Mouse (Mus musculus): Measurements from ENCODE around the gene Senp5. TPM values are rescaled to one million over a fixed set of nuclear protein-coding genes. Genes with fewer than 3 reads are reported as not detected.
"Not testable (repeated sequence)": the region's sequence is repeated elsewhere in the genome, so short reads cannot be mapped to it uniquely, and the experiment has no call there.

The Senp5 gene
- total RNA-seq (2021): 10 to 100 TPM; 44.6 to 47.6 TPM
- long read RNA-seq, experiment 1, full-length matches to known transcripts: 5 of 17 reads
- long read RNA-seq, experiment 1, partial matches to known transcripts: 1 of 17 reads
- long read RNA-seq, experiment 1, other reads (novel, unspliced or antisense): 11 of 17 reads
- long read RNA-seq, experiment 2, full-length matches to known transcripts: 12 of 25 reads
- long read RNA-seq, experiment 2, partial matches to known transcripts: 4 of 25 reads
- long read RNA-seq, experiment 2, other reads (novel, unspliced or antisense): 9 of 25 reads

DNA sequence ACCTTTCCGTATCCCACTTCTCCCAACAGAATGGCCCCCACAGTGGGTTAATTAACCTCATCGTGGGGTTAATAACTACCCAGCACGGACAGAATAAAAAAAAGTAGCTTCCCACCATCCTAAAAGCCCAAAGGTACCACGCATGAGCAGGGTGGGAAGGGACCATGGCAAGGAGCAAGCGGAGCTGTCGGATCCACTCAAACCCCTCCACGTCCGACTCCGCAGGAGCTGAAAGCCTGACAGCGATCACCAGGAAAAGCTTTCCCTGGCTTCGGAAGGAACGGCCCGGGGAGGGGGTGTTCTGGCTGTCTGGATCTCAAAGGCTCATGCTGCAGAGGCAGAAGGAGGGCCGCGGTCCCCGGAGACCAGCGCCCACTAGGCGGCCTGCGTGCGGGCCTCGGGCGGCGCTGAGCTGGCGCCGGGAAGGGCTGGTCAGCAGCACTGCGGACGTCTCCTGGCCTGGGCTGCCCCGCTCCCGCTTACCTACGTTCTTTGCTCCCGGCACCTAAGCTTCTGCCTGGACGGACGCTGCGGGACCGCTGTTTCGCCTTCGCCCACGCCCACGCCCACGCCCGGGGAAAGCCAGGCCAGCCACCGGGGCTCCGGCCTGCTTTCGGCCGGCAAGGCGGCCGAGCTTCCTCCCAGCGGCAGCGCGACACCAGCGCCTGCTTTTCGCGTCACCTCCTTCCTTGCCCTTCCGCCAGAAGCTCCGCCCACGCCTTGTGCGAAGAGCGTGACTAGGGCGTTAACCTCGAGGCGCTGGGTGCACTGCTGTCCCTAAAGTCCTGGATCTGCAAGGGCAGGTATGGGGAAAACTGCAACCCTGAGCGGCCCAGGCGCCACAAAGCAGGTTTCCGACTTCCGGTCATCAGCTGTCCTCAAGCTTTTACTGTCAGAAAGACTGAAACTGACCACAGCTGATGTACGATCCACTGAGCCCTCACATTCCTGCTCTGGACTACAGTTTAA, at the start of gene Senp5:
Gene Senp5, minus strand, starts transcription at position 779 of the 969 bp plus-strand sequence.
- intact Hi-C loops (cut with DNase I): loop anchor here (2.0 kb wide), 1 partner anchor 54 kb away; the partner anchor contains the start of genes 0610012G03Rik and Ncbp2
- DNase-seq (ENCODE audit: low spot score in 2 of 2): peak; percentile 88 to 90

DNA sequence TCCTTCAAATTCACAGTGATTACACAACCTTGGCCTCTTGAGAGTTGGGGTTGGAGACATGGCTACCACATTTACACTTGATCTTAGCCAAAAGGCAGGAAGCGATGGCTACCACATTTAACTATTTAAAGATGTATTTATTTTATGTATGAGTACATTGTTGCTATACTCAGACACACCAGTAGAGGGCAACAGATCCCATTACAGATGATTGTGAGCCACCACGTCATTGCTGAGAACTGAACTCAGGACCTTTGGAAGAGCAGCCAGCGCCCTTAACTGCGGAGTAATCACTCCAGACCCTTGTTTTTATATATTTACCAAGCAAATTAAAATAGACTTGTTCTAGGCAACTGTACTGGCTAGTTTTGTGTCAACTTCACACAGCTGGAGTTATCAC, 39.3 kb upstream of the Senp5 start:
- intact Hi-C loops (cut with DNase I): no loop called here
- no peak for DNase-seq (ENCODE audit: low spot score in 2 of 2)

- no peak for DNase-seq (ENCODE audit: low spot score in 2 of 2)
- intact Hi-C loops (cut with DNase I): no loop called here
Observed at GRCm38 (mm10) chr16:32019678-32020077, 16.6 kb upstream of the Senp5 start.

DNA sequence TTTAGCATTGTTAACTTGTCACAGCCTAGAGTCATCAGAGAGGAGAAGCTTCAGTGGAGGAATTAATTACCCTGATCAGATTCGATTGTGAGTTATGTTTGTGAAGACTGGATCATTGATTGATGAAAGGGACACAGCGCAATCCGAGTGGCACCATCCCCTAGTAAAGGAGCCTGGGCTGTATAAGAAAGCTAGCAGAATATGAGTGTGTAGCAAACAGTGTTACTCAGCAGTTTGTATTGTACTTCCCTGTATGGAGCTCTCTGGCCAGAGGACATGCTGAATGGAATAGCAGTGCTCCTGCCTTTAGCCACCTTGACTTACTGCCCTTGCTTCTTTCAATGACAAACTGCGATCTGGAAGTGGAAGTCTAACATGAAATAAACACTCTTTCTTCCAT, 7.2 kb upstream of the Senp5 start:
- intact Hi-C loops (cut with DNase I): no loop called here
- DNase-seq (ENCODE audit: low spot score in 2 of 2): no peak

DNA sequence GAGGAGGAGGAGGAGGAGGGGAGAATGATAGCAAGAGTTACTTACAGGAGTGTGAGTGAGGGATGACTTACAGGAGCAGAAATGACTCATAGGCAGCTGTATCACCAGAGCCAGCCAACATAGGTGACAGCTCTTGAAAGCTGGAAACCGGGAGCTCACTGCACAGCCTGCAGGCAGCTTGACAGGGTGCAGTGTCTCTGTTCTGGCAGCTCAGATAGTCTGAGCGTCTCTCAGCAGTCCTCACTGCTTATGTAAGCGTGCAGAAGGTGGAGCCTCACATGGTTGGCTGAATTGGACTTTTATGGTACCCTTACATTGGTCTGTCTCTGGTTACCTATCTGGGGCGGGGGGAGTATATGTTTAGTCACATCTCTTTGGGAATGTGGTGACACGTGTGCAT, 6.8 kb upstream of the Senp5 start:
- peak; percentile 25 to 29 for DNase-seq (ENCODE audit: low spot score in 2 of 2)
- intact Hi-C loops (cut with DNase I): no loop called here

DNA sequence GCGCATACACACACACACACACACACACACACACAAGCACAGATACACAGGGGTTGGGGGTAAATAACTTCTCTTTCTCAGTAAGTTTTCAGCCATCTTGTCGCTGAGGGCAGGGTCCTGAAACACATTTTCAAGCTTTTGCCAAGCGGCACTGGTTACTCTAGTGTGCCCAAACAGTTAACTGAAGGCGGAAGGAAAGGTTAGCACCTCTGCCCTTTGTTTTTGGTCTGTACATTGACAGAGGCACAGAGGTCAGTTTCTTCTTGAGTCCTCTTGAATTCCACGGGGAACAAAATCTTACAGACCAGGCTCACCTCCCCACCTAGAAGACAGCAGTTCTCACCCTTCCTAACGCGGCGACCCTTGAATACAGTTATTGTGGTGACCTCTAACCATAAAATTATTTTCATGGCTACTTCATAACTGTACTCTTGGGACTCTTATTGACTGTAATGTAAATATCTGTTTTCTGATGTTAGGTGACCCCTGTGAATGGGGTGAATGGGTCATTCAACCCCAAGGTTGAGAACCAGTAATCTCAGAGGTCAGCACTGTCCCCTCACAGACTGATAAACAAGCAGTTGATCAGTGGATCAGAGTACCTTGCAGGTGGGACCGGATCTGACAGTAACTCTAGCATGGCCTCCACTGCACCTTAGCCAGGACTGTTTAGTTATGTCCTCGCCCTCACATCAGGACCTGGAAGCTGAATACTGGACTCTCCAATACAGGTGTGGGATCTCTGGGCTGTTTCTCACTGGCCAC, 5.6 kb upstream of the Senp5 start:
- intact Hi-C loops (cut with DNase I): no loop called here

DNA sequence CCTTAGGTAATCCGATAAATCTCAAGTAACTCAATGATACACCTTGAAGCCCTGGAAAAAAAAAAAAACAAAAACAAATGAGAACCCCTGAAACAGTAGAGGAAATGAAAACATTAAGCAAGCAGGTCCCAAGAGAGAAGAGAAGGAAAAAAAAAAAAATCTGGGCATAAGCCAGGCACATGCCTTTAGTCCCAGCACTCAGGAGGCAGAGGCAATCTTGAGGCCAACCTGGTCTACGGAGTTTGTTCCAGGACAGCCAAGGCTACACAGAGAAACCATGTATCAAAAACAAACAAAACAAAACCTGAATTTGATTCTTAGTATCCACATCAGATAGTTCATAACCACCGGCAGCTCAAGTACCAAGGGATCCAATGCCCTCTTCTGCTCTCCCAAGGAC, 1.6 kb upstream of the Senp5 start:
- intact Hi-C loops (cut with DNase I): no loop called here
- no peak for DNase-seq (ENCODE audit: low spot score in 2 of 2)

More for the DNA sequence above, 5.6 kb upstream of the Senp5 start:
- DNase-seq (ENCODE audit: low spot score in 2 of 2): no peak

GRCm38 (mm10) chr16:31996371-31996770, 6.7 kb downstream of the Senp5 start:
- no peak for DNase-seq (ENCODE audit: low spot score in 2 of 2)
- intact Hi-C loops (cut with DNase I): no loop called here

GRCm38 (mm10) chr16:31993946-31994345, 9.1 kb downstream of the Senp5 start:
- intact Hi-C loops (cut with DNase I): no loop called here
- DNase-seq (ENCODE audit: low spot score in 2 of 2): no peak

DNA sequence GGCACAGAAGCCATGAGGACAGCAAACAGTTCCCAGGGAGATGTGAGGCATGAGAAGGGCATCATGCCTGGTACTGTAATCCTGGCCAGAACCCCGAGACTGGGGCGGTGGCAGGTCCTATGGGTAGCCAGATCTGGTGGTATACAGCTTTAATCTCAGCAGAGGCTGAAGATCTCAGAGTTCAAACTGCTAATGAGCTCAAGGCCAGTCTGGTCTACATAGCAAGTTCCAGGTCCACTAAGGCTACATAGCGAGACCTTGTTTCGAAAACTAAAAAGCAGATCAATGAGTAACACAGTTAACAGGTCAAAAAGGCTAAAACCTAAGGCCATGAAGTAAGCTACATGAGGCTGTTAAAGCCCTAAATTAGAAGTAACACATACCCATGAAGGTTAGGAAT, 9.9 kb downstream of the Senp5 start:
- intact Hi-C loops (cut with DNase I): no loop called here
- no peak for DNase-seq (ENCODE audit: low spot score in 2 of 2)

- intact Hi-C loops (cut with DNase I): no loop called here
- no peak for DNase-seq (ENCODE audit: low spot score in 2 of 2)
Observed at GRCm38 (mm10) chr16:31992039-31992438, 11.0 kb downstream of the Senp5 start.

- intact Hi-C loops (cut with DNase I): no loop called here
- no peak for DNase-seq (ENCODE audit: low spot score in 2 of 2)
Observed at GRCm38 (mm10) chr16:31980946-31981345, 22.1 kb downstream of the Senp5 start.

DNA sequence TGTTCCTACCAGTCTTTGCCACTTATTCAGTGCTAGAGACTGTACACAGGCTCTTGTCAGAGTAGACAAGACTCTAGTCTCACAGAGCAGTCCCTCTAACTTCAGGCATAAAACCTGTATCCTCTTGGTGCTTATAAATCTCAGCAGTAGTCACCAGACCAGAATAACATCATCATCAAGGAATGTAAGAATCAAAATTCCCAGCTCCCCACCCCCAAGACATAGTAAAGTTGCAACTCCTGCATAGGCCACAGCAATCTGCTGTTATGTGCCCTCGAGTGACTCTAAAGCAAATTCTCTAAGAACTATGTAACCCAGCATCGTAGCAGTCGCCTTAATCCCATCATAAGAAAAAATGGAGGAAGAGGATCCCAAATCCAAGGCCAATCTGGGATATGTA, 23.6 kb downstream of the Senp5 start:
- intact Hi-C loops (cut with DNase I): no loop called here
- no peak for DNase-seq (ENCODE audit: low spot score in 2 of 2)

GRCm38 (mm10) chr16:31975258-31975657, 27.8 kb downstream of the Senp5 start:
- DNase-seq (ENCODE audit: low spot score in 2 of 2): no peak
- intact Hi-C loops (cut with DNase I): no loop called here

DNA sequence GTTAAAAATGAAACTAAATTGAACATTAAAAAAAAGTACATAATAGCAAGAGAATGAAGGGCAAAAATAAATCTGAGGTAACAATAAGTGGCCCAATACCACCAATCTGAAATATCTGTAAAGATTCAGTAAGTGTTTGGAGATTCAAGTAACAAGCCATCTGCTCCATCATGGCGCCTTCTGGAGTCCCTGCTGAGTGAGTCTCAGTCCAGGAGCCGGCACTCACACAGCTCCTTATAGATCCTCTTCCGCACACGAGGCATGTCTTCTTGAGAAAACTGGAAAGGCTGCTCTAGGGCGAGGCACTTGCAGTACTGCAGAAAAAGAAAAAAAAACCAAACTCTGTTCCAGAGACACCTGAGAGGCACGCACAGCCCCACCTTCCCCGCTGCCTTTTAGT, 39.9 kb downstream of the Senp5 start:
- intact Hi-C loops (cut with DNase I): no loop called here
- DNase-seq (ENCODE audit: low spot score in 2 of 2): peak; percentile 48 to 57

- DNase-seq (ENCODE audit: low spot score in 2 of 2): peak; percentile 96 to 98
- intact Hi-C loops (cut with DNase I): loop anchor here (2.0 kb wide), 1 partner anchor 54 kb away; the partner anchor contains the start of gene Senp5
Observed at GRCm38 (mm10) chr16:31948345-31948774, 54.7 kb downstream of the Senp5 start, which contains the start of the genes 0610012G03Rik and Ncbp2. Gene 0610012G03Rik, minus strand, starts transcription at chr16:31948494. Gene Ncbp2, plus strand, starts transcription at chr16:31948513.

DNA sequence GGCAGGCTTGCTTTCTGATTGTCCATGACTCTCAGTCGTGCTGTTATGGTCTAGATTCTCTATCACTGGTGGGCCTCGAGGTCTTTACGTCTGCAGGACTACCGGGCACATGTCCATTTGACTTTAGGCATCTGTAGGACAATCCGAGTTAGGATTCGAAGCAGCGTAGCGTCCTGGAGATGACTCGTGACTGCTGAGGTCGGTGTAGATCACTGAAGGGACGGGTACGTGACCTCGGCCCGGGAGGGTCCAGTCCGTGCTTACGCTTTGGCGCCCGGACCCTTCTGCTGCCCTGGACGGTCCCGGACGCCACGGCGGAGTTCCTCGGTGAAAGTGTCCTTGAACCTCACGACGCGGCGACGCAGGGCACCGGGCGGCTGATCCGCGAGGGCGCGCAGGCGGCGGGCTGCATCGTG, 55.2 kb downstream of the Senp5 start:
- intact Hi-C loops (cut with DNase I): loop anchor here (2.0 kb wide), 1 partner anchor 55 kb away; the partner anchor contains the start of gene Senp5
- DNase-seq (ENCODE audit: low spot score in 2 of 2): peak in 1 of 2 experiments; percentile 39

GRCm38 (mm10) chr16:31947333-31947732, 55.8 kb downstream of the Senp5 start:
- intact Hi-C loops (cut with DNase I): no loop called here
- DNase-seq (ENCODE audit: low spot score in 2 of 2): no peak

DNA sequence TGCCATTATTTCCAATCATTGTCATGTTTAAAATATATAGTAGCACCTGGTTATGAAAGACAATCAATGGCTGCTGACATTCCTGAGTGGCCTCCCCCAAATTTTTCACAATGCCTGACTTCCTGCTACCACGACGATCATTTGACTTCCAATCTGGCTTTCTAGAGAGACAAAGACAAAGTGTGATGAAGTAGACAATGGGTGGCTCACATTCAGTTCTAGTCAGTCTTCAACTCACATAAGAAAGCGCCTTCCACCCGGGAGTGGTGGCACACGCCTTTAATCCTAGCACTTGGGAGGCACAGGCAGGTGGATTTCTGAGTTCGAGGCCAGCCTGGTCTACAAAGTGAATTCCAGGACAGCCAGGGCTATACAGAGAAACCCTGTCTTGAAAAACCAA, 57.1 kb downstream of the Senp5 start:
- DNase-seq (ENCODE audit: low spot score in 2 of 2); intact Hi-C loops (cut with DNase I): not testable (repeated sequence)

All from left cerebral cortex, postnatal 14 days (tissue).